Comparison of ENCODE assay signal across 8 mouse cellular contexts in the genomic region with DNA sequence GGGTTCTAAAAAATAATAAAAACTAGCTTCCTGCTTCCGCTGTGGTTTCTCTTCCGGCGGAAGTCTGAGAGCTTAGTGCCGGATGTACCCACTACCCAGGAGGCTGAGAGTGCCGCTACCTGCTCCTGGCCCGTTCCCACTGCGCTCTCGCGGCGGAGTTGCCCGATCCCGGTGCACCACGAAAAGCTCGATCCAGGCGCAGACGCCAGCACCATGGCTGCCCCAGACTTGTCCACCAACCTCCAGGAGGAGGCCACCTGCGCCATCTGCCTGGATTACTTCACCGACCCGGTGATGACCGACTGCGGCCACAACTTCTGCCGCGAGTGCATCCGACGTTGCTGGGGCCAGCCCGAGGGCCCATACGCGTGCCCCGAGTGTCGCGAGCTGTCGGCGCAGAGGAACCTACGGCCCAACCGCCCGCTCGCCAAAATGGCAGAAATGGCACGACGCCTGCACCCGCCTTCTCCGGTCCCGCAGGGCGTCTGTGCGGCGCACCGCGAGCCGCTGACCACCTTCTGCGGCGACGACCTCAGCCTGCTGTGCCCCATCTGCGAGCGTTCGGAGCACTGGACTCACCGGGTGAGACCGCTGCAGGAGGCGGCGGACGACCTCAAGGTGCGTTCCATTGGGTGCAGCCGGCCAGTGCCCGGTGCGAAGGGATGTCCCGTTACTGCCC. TPM values are rescaled to one million over a fixed set of nuclear protein-coding genes. Genes with fewer than 3 reads are reported as not detected.
DNase-seq lines count a peak whose midpoint lies in the region; ATAC-seq and TF ChIP-seq lines count a peak whose summit lies in the region.

A gene (plus strand): TSS at position 67 of the 679 bp plus-strand sequence.

- H3K36me3 ChIP-seq in forebrain, postnatal 0 days (ENCODE audit: insufficient read depth), result peaks cover 7% of the 10 kb centered on the region; the same call in 1 of the 2 replicates
- H3K36me3 ChIP-seq in hindbrain, embryonic 12.5 days, result peaks cover 17% of the 10 kb centered on the region

- H3K9me3 ChIP-seq in forebrain, postnatal 0 days (ENCODE audit: low read length), result no peaks in the 10 kb centered on the region
- H3K9me3 ChIP-seq in hindbrain, embryonic 12.5 days (replicated peaks), result no peaks in the 10 kb centered on the region

- peak within 1 kb of the TSS; percentile 59 for H3K4me3 ChIP-seq in forebrain, postnatal 0 days (ENCODE audit: low read depth, low read length)
- H3K4me3 ChIP-seq in hindbrain, embryonic 12.5 days, result peak within 1 kb of the TSS; percentile 72

- peak; percentile 60 for DNase-seq in Muller cell, postnatal 12 days (ENCODE audit: inconsistent ontology term)
- peak; percentile 79 for DNase-seq in forebrain, postnatal 0 days
- peak; percentile 57 to 74 for DNase-seq in layer of hippocampus, postnatal 14 days (ENCODE audit: low spot score in 2 of 2)
- peak; percentile 67 for DNase-seq in lung, postnatal 36 days
- peak; percentile 64 for DNase-seq in retina, postnatal 7 days (ENCODE audit: low read depth, low spot score)
- peak; percentile 56 for DNase-seq in urinary bladder, postnatal 14 days (ENCODE audit: low spot score)

- H3K9ac ChIP-seq in forebrain, postnatal 0 days, result peak within 1 kb of the TSS; percentile 85
- H3K9ac ChIP-seq in hindbrain, embryonic 12.5 days, result peak within 1 kb of the TSS; percentile 77

- peak; percentile 60; the same call in 1 of the 2 replicates for ATAC-seq in cerebellum, adult (ENCODE audit: insufficient number of reproducible peaks, low FRiP score, low TSS enrichment)
- peak; percentile 91 for ATAC-seq in forebrain, postnatal 0 days
- ATAC-seq in hindbrain, embryonic 12.5 days (ENCODE audit: low FRiP score), result peak; percentile 72

- WGBS in forebrain, postnatal 0 days, result under 1% methylated on average over 64 of the region's 64 CpGs
- under 1% methylated on average over 64 of the region's 64 CpGs for WGBS in hindbrain, embryonic 12.5 days

- no peaks in the 10 kb centered on the region for H3K27me3 ChIP-seq in forebrain, postnatal 0 days (ENCODE audit: insufficient read depth, low read length)
- H3K27me3 ChIP-seq in hindbrain, embryonic 12.5 days, result no peaks in the 10 kb centered on the region

- H3K4me1 ChIP-seq in forebrain, postnatal 0 days (ENCODE audit: insufficient read depth), result peaks cover 19% of the 10 kb centered on the region
- H3K4me1 ChIP-seq in hindbrain, embryonic 12.5 days, result peaks cover 42% of the 10 kb centered on the region

- 0 out of 2 replicates have a peak, but pooled peaks have one; percentile 1 for TF ChIP-seq CTCF in forebrain, postnatal 0 days (IDR thresholded peaks at IDR 0.05; ENCODE audit: low read depth)

- peak within 1 kb of the TSS; percentile 99 for H3K4me2 ChIP-seq in forebrain, postnatal 0 days (ENCODE audit: low read depth)
- H3K4me2 ChIP-seq in hindbrain, embryonic 12.5 days (replicated peaks), result peak within 1 kb of the TSS; percentile 97

- peak within 1 kb of the TSS; percentile 47 for H3K27ac ChIP-seq in forebrain, postnatal 0 days (ENCODE audit: low read depth, low read length)
- H3K27ac ChIP-seq in hindbrain, embryonic 12.5 days, result peak within 1 kb of the TSS; percentile 77

RNA-seq across cellular contexts. Expression of the gene that starts here (rescaled TPM):
- 29.2 and 31.9 TPM in 2 replicates for total RNA-seq in forebrain, postnatal 0 days (2014; rRNA removed)
- polyA plus RNA-seq in forebrain, postnatal 0 days (2015; fragmentation: Nextera tagmentation; extraction: Ambion mirVana), result 13.5 and 16.0 TPM in 2 replicates
- polyA plus RNA-seq in hindbrain, embryonic 12.5 days (2016; fragmentation: Nextera tagmentation; extraction: Ambion mirVana), result 19.3 and 19.5 TPM in 2 replicates
- total RNA-seq in layer of hippocampus, postnatal 14 days (2021), result 10 to 100 TPM; 25.5 to 27.9 TPM

Comparison
In these comparisons a context has a peak if more than half of its experiments do, and no peak if none do; other contexts are left out.
1. Peak in every context shown above with its lines: DNase-seq, ATAC-seq, H3K4me3 ChIP-seq and H3K27ac ChIP-seq.